Mouse (Mus musculus) gonadal fat pad, adult 2 months (tissue): ENCODE data around the gene Slc25a35. TPM values are rescaled to one million over a fixed set of nuclear protein-coding genes. Genes with fewer than 3 reads are reported as not detected.
A peak's percentile ranks its signal among the peaks of the same experiment; 100 is the strongest.
"Not testable (repeated sequence)": the region's sequence is repeated elsewhere in the genome, so short reads cannot be mapped to it uniquely, and the experiment has no call there.

Source experiments
- DNase-seq: peaks from one replicate; pipeline ENCODE4 v3.0.0-alpha.2; 2012; ENCODE audit warnings: low read depth
- polyA plus RNA-seq: library from polyadenylated mRNA; depleted of rRNA; stranded (reverse); fragments of >200 nt; gene quantifications from 2 replicates; pipeline ENCODE4 v1.2.3, GENCODE M21; 2012; rRNA removed

Slc25a35 gene
- polyA plus RNA-seq, 1 experiment: 69.9 TPM

- not testable (repeated sequence) for DNase-seq
Observed at GRCm38 (mm10) chr11:69006575-69006974, 38.6 kb downstream of the Slc25a35 start.

GRCm38 (mm10) chr11:69008182-69009121 lies 40.5 kb downstream of the Slc25a35 start, which contains the start of gene Pfas:
Pfas (minus strand) TSS chr11:69008460.
- peak; percentile 42 for DNase-seq

GRCm38 (mm10) chr11:69009508-69009907 lies 41.6 kb downstream of the Slc25a35 start:
- DNase-seq: no peak

GRCm38 (mm10) chr11:69010400-69011323 lies 42.7 kb downstream of the Slc25a35 start:
- no peak for DNase-seq

- DNase-seq: not testable (repeated sequence)
Observed at GRCm38 (mm10) chr11:69011445-69011844, 43.5 kb downstream of the Slc25a35 start.

- peak; percentile 65 for DNase-seq
Observed at GRCm38 (mm10) chr11:69012071-69012601, 44.2 kb downstream of the Slc25a35 start.

- DNase-seq: peak; percentile 49
Observed at GRCm38 (mm10) chr11:69015644-69016441, 47.9 kb downstream of the Slc25a35 start, which contains the start of gene Ctc1. Ctc1 (plus strand) TSS chr11:69015911.

- DNase-seq: no peak
Observed at GRCm38 (mm10) chr11:69016755-69017154, 48.8 kb downstream of the Slc25a35 start.

GRCm38 (mm10) chr11:69020691-69021090 lies 52.8 kb downstream of the Slc25a35 start:
- DNase-seq: no peak

Other genes starting within 250 kb of the Slc25a35 start
- gene Ndel1, start 96.3 kb upstream of the Slc25a35 start, polyA plus RNA-seq: 63.6 and 82.3 TPM in 2 replicates
- 0.06 and 0.11 TPM in 2 replicates for gene Rnf222, start 79.6 kb upstream of the Slc25a35 start, polyA plus RNA-seq
- 2,037 and 2,313 TPM in 2 replicates for gene Rpl26, start 66.5 kb upstream of the Slc25a35 start, polyA plus RNA-seq
- gene Odf4, start 41.0 kb upstream of the Slc25a35 start, polyA plus RNA-seq: 1.7 and 1.8 TPM in 2 replicates
- 32.3 and 33.0 TPM in 2 replicates for gene Arhgef15, start 10.7 kb upstream of the Slc25a35 start, polyA plus RNA-seq
- gene Rangrf, start 7.1 kb downstream of the Slc25a35 start, polyA plus RNA-seq: 31.1 and 40.2 TPM in 2 replicates
- 16.2 and 17.7 TPM in 2 replicates for gene Pfas, start 40.3 kb downstream of the Slc25a35 start, polyA plus RNA-seq
- 38.6 and 39.8 TPM in 2 replicates for gene Ctc1, start 47.8 kb downstream of the Slc25a35 start, polyA plus RNA-seq
- 3.1 and 5.1 TPM in 2 replicates for gene Aurkb, start 77.5 kb downstream of the Slc25a35 start, polyA plus RNA-seq
- gene Borcs6, start 91.6 kb downstream of the Slc25a35 start, polyA plus RNA-seq: 18.4 and 23.5 TPM in 2 replicates
- 33.2 and 40.1 TPM in 2 replicates for gene Tmem107, start 102.7 kb downstream of the Slc25a35 start, polyA plus RNA-seq
- gene Vamp2, start 120.4 kb downstream of the Slc25a35 start, polyA plus RNA-seq: 97.7 and 139 TPM in 2 replicates
- 25.9 and 38.6 TPM in 2 replicates for gene Per1, start 127.1 kb downstream of the Slc25a35 start, polyA plus RNA-seq
- gene Hes7, start 152.3 kb downstream of the Slc25a35 start, polyA plus RNA-seq: 0.11 and 0.24 TPM in 2 replicates
- gene 9130213A22Rik, start 154.5 kb downstream of the Slc25a35 start, polyA plus RNA-seq: 1.2 TPM in 2 replicates
- 4.9 and 5.6 TPM in 2 replicates for gene Aloxe3, start 157.8 kb downstream of the Slc25a35 start, polyA plus RNA-seq
- gene Alox12b, start 188.9 kb downstream of the Slc25a35 start, polyA plus RNA-seq: not detected in 2 replicates
- not detected in 2 replicates for gene Alox8, start 229.7 kb downstream of the Slc25a35 start, polyA plus RNA-seq